Mouse (Mus musculus): ENCODE results near the gene Dner. TPM values are rescaled to one million over a fixed set of nuclear protein-coding genes. Genes with fewer than 3 reads are reported as not detected.

Dner gene
- polyA plus RNA-seq, 1 experiment from 2014 or later = 0.89 TPM

- Histone ChIP-seq H3K9me3 (replicated peaks) (no peaks in the 10 kb centered on the region), H3K4me3 (no peak overlapping the region), H3K27ac (no peak overlapping the region), H3K27me3 (ENCODE audit: low read depth, poor library complexity, severe bottlenecking) (peaks cover 71% of the 10 kb centered on the region; the same call in 1 of the 2 replicates), H3K36me3 (no peaks in the 10 kb centered on the region), H3K4me1 (no peaks in the 10 kb centered on the region)
- WGBS = 88% methylated on average over 8 of the region's 8 CpGs
- DNase-seq (ENCODE audit: low spot score) = no peak
Observed at GRCm38 (mm10) chr1:84556546-84557511, 139.2 kb downstream of the Dner start.

DNA sequence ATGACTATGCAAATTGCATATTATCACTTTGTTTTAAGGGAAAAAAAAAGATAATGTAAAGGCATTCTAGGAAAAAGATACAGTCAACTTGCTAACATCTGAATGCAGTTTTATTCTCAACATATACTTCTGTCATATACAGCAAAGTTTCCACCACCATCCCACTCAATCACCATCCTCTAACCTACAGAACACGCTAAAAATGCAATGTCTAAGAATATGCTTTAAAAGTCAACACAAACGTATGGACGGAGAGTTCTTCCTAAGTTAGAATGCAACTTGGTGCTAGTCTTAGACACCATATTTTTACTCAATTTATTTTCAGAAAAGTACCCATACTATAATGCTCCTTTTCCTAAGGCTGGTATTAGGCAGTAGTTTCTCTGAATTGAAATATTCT is 144.0 kb downstream of the Dner start:
- H3K36me3 ChIP-seq = no peaks in the 10 kb centered on the region
- WGBS = 92% methylated on average over 3 of the region's 3 CpGs
- H3K4me1 ChIP-seq = peaks cover 3% of the 10 kb centered on the region; the same call in 1 of the 2 replicates
- no peak overlapping the region for H3K4me3 ChIP-seq
- no peak overlapping the region for H3K27ac ChIP-seq
- H3K9me3 ChIP-seq (replicated peaks) = no peaks in the 10 kb centered on the region
- DNase-seq (ENCODE audit: low spot score) = no peak
- peaks cover 32% of the 10 kb centered on the region; the same call in 1 of the 2 replicates for H3K27me3 ChIP-seq (ENCODE audit: low read depth, poor library complexity, severe bottlenecking)

DNA sequence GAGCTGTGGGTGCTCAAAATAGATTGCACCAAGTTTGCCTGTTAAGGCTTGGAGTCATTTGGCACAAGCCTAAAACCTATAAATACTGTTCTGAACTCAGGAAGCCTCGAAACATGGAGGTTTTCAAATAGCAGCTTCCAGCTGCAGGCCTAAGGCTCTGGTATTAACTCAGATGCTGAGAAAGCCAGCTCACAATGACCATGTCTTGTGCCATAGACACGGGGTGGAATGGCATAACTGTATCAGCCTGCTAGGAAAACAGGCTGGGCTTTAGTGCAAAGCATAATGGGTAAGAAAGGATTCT is 146.0 kb downstream of the Dner start:
- Histone ChIP-seq H3K36me3 (no peaks in the 10 kb centered on the region), H3K4me3 (no peak overlapping the region), H3K4me1 (peaks cover 3% of the 10 kb centered on the region; the same call in 1 of the 2 replicates), H3K9me3 (replicated peaks) (no peaks in the 10 kb centered on the region), H3K27me3 (ENCODE audit: low read depth, poor library complexity, severe bottlenecking) (peaks cover 13% of the 10 kb centered on the region; the same call in 1 of the 2 replicates), H3K27ac (no peak overlapping the region)
- DNase-seq (ENCODE audit: low spot score) = no peak
- 36% methylated on average over 2 of the region's 2 CpGs for WGBS

GRCm38 (mm10) chr1:84549367-84550064 is 146.5 kb downstream of the Dner start:
- peak; percentile 39 for DNase-seq (ENCODE audit: low spot score)
- Histone ChIP-seq H3K36me3 (no peaks in the 10 kb centered on the region), H3K27me3 (ENCODE audit: low read depth, poor library complexity, severe bottlenecking) (peaks cover 8% of the 10 kb centered on the region; the same call in 1 of the 2 replicates), H3K27ac (no peak overlapping the region), H3K4me1 (peaks cover 3% of the 10 kb centered on the region; the same call in 1 of the 2 replicates), H3K9me3 (replicated peaks) (no peaks in the 10 kb centered on the region), H3K4me3 (no peak overlapping the region)
- WGBS = 14% methylated on average over 2 of the region's 2 CpGs

DNA sequence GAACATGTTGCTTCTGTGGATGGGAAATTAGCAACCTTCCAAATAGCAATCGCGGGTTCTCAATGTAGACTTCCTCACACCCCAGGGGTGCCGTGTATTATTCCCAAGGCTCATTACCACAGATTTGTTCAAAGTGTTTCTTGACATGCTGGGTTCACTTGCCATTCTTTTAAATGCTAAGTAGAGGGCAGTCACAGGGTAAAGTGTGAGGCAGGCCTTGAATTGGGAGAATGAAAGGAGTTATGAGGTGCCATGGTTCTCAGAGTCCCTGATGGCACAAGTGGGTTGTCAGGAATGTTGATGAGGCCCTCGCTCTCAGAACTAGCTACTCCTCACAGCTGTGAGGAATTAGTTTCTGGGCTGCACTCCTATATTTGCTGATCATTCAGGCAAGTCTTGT is 160.0 kb downstream of the Dner start:
- DNase-seq (ENCODE audit: low spot score) = no peak
- no peak overlapping the region for H3K27ac ChIP-seq
- no peaks in the 10 kb centered on the region for H3K9me3 ChIP-seq (replicated peaks)
- no peaks in the 10 kb centered on the region for H3K36me3 ChIP-seq
- WGBS = 35% methylated on average over 4 of the region's 4 CpGs
- no peak overlapping the region for H3K4me3 ChIP-seq
- 0 out of 2 replicates have a peak, but pooled peaks cover 6% of the 10 kb centered on the region for H3K4me1 ChIP-seq
- H3K27me3 ChIP-seq (ENCODE audit: low read depth, poor library complexity, severe bottlenecking) = peaks cover 22% of the 10 kb centered on the region; the same call in 1 of the 2 replicates

DNA sequence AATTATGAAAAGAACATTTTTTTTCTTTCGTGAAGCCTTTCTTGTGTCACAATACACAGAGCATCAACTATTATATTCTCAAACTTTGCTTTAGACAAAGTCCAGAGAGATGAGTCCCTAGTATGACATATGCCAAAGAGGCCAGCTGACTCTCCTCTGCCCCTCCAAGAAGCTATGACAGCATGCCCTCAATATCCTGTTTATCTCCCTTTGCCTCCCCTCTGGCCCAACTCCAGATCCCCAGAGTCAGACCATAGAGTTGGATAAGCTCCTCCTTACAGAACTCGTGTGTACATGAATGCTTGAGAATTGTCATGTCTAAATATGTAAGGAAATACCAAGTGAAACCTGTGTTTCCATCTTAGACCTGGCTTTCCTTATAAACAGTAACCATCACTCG is 170.5 kb downstream of the Dner start:
- Histone ChIP-seq H3K9me3 (replicated peaks) (no peaks in the 10 kb centered on the region), H3K4me1 (no peaks in the 10 kb centered on the region), H3K27me3 (ENCODE audit: low read depth, poor library complexity, severe bottlenecking) (no peaks in the 10 kb centered on the region), H3K36me3 (no peaks in the 10 kb centered on the region), H3K27ac (no peak overlapping the region), H3K4me3 (no peak overlapping the region)
- WGBS = 93% methylated on average over 3 of the region's 3 CpGs
- DNase-seq (ENCODE audit: low spot score) = no peak

GRCm38 (mm10) chr1:84524413-84524812 is 171.6 kb downstream of the Dner start:
- no peaks in the 10 kb centered on the region for H3K9me3 ChIP-seq (replicated peaks)
- no peaks in the 10 kb centered on the region for H3K4me1 ChIP-seq
- no peak overlapping the region for H3K4me3 ChIP-seq
- no peaks in the 10 kb centered on the region for H3K36me3 ChIP-seq
- DNase-seq (ENCODE audit: low spot score) = no peak
- no peak overlapping the region for H3K27ac ChIP-seq
- no peaks in the 10 kb centered on the region for H3K27me3 ChIP-seq (ENCODE audit: low read depth, poor library complexity, severe bottlenecking)
- WGBS = 75% methylated on average over 4 of the region's 4 CpGs

DNA sequence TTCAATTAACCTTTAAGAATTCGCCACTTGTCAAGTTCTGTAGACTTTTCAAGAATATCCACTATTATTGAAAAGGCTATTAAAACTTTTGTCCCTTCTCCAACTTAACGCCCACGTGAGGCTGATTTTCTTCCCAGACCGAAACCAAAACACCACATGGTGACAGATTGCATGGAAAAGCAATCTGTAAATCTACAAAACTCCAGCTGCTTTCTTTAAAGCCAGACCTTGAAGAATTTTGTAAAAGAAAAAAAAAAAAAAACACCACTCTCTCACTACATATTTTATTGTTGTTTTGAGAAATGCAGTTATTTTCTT is 173.1 kb downstream of the Dner start:
- H3K36me3 ChIP-seq = no peaks in the 10 kb centered on the region
- 83% methylated on average over 4 of the region's 4 CpGs for WGBS
- DNase-seq (ENCODE audit: low spot score) = no peak
- H3K9me3 ChIP-seq (replicated peaks) = no peaks in the 10 kb centered on the region
- H3K4me1 ChIP-seq = no peaks in the 10 kb centered on the region
- no peak overlapping the region for H3K27ac ChIP-seq
- no peaks in the 10 kb centered on the region for H3K27me3 ChIP-seq (ENCODE audit: low read depth, poor library complexity, severe bottlenecking)
- H3K4me3 ChIP-seq = no peak overlapping the region

DNA sequence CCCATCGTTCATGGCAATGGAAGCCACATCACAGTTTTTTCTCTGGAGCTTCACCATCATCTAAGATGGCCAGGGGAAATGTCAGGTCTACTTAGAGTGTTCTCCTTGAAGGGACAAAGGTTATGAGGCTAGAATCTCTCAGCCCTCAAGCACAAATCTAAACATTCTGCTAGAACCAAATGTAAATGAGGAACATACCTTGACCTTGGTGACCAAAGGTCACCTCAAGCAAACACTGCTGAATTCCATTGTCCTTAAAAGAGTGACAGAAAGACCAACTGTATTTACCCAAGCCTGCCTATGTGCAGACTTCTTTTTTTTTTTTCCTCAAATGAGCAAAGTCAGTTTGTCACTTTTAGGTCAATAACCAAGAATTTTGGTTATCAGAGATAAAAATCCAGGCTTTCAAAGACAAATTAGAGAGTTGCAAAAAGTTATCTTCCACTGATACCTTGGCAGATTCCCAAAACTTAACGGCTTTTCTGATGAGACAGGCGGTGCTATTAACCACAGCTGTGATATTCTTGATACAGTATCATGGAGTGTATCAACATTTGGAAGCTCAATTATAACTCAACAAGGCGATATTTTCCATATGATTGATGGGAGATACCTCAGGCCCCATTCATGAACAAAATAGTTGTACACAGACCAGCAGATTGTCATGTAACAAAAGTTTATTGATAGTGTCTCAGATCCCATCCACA is 173.6 kb downstream of the Dner start:
- Histone ChIP-seq H3K27me3 (ENCODE audit: low read depth, poor library complexity, severe bottlenecking) (no peaks in the 10 kb centered on the region), H3K4me3 (no peak overlapping the region), H3K4me1 (no peaks in the 10 kb centered on the region), H3K36me3 (no peaks in the 10 kb centered on the region), H3K9me3 (replicated peaks) (no peaks in the 10 kb centered on the region), H3K27ac (no peak overlapping the region)
- DNase-seq (ENCODE audit: low spot score) = no peak
- 86% methylated on average over 4 of the region's 4 CpGs for WGBS

GRCm38 (mm10) chr1:84518347-84518746 is 177.7 kb downstream of the Dner start:
- WGBS = 82% methylated on average over 4 of the region's 4 CpGs
- no peaks in the 10 kb centered on the region for H3K36me3 ChIP-seq
- H3K4me3 ChIP-seq = no peak overlapping the region
- H3K4me1 ChIP-seq = no peaks in the 10 kb centered on the region
- H3K9me3 ChIP-seq (replicated peaks) = no peaks in the 10 kb centered on the region
- DNase-seq (ENCODE audit: low spot score) = no peak
- no peaks in the 10 kb centered on the region for H3K27me3 ChIP-seq (ENCODE audit: low read depth, poor library complexity, severe bottlenecking)
- no peak overlapping the region for H3K27ac ChIP-seq

GRCm38 (mm10) chr1:84513201-84513600 is 182.8 kb downstream of the Dner start:
- H3K36me3 ChIP-seq = no peaks in the 10 kb centered on the region
- 81% methylated on average over 3 of the region's 3 CpGs for WGBS
- H3K27me3 ChIP-seq (ENCODE audit: low read depth, poor library complexity, severe bottlenecking) = no peaks in the 10 kb centered on the region
- no peaks in the 10 kb centered on the region for H3K4me1 ChIP-seq
- H3K4me3 ChIP-seq = no peak overlapping the region
- no peak for DNase-seq (ENCODE audit: low spot score)
- H3K9me3 ChIP-seq (replicated peaks) = no peaks in the 10 kb centered on the region
- no peak overlapping the region for H3K27ac ChIP-seq

GRCm38 (mm10) chr1:84508510-84508909 is 187.5 kb downstream of the Dner start:
- Histone ChIP-seq H3K27ac (no peak overlapping the region), H3K27me3 (ENCODE audit: low read depth, poor library complexity, severe bottlenecking) (no peaks in the 10 kb centered on the region), H3K9me3 (replicated peaks) (no peaks in the 10 kb centered on the region), H3K4me3 (no peak overlapping the region), H3K36me3 (no peaks in the 10 kb centered on the region), H3K4me1 (peaks cover 5% of the 10 kb centered on the region; the same call in 1 of the 2 replicates)
- 87% methylated on average over 1 of the region's 1 CpGs for WGBS
- DNase-seq (ENCODE audit: low spot score) = no peak

DNA sequence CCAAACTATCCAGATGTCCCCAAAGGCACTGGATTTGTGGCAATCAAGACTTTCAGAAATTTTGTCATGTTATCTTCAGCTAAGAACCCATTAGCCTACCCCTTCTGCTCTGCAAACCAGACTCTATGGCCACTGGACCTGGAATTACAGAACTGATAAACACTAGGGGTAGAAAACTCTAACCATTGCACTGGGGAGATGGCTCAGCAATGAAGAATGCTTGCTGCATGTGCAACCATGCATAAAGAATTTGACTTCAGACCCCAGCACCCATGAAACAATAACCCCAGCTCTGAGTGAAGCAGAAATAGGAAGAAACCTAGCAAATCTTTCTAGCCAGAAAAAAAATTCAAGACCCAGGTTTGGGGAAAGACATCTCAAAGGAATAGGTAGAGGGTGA is 188.5 kb downstream of the Dner start:
- H3K9me3 ChIP-seq (replicated peaks) = no peaks in the 10 kb centered on the region
- no peak overlapping the region for H3K4me3 ChIP-seq
- H3K36me3 ChIP-seq = no peaks in the 10 kb centered on the region
- H3K27ac ChIP-seq = no peak overlapping the region
- H3K4me1 ChIP-seq = peaks cover 5% of the 10 kb centered on the region; the same call in 1 of the 2 replicates
- no peaks in the 10 kb centered on the region for H3K27me3 ChIP-seq (ENCODE audit: low read depth, poor library complexity, severe bottlenecking)
- no peak for DNase-seq (ENCODE audit: low spot score)

Measured in limb, embryonic 10.5 days (tissue).